Mouse (Mus musculus) embryo, embryonic 10.5 days (tissue): ENCODE results near the gene Pnkd.

Experiments used
- DNase-seq: peaks from one replicate; pipeline ENCODE4 v3.0.0-alpha.2; 2015; ENCODE audit warnings: low spot score

The Pnkd gene

DNA sequence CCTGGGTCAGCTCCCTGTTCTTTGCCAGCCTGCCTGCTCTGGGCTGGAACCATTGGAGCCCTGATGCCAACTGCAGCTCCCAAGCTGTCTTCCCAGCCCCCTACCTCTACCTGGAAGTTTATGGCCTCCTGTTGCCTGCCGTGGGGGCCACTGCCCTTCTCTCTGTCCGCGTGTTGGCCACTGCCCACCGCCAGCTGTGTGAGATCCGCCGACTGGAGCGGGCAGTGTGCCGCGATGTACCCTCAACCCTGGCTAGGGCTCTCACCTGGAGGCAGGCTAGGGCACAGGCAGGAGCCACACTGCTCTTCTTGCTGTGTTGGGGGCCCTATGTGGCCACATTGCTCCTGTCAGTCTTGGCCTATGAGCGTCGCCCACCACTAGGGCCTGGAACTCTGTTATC lies 5.7 kb upstream of the Pnkd start:
- DNase-seq: no peak

DNA sequence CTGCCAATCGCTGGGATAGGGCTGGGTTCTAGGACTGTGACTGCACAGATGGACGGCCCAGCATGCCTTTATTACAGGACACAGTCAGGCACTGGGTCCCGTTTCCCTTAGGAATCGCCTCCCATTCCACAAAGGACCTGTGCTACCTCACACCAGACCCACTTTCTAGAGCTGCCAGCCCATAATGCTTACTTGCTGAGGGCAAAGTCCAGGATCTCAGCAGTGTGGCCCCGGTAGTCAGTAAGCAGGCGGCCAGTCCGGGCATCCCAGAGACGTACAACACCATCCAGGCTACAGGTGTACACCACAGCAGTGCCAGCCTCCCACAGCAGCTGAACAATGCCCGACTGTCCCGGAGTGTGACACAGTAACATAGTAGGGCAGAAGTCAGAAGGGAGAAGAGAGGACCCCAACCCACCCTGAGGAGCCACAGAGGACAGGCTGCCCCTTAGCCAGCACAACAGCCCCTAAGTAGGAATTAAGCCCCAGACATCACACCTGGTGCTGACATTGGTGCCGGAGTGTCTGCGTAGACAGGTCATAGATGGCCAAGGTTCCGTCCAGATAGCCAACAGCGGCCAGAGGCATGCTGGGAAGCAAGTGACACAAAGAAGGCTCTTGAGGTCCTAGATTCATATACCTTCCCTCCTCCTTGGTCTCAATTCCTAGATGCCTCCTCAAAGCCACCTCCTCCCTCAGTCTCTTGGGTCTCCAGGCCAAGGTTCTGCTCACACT lies 4.0 kb upstream of the Pnkd start:
- DNase-seq: no peak

DNA sequence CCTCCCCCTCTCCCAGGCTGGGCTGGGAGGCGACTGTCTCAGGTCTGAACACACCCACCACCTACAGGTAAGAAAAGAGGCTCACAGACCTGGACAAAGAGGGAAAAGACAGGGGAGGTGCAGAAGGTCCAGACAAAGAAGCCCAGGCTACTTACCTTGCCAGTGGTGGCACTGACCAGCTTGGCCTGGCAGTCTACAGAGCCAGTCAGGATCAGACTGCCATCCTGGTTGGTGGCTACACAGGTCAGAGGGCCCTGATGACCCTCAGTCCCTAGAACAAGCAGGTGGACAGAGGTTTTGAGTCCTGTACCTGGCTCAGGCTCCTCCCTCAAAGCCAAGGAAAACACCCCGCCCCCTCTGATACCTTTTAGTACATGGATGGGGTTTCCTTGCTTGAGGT lies 3.4 kb upstream of the Pnkd start:
- no peak for DNase-seq

DNA sequence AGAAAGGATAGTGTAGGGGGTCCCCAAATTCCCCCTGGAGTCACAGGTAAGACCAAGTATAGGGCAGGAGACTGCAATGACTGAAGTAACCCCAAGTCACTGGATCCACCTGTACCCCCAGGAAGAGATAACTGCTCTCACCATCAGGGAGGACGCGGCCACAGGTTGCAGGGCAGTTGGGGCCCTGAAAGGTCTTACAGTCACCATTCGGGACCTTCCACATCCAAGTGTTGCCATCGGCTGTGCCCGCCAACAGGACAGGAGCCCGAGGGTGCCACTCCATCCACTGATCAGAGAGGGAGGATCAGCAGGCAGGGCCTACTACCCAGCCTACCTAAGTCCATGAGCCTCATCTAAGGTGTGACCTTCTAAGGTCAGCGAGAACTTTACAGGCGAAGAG lies 2.8 kb upstream of the Pnkd start:
- DNase-seq: no peak

DNA sequence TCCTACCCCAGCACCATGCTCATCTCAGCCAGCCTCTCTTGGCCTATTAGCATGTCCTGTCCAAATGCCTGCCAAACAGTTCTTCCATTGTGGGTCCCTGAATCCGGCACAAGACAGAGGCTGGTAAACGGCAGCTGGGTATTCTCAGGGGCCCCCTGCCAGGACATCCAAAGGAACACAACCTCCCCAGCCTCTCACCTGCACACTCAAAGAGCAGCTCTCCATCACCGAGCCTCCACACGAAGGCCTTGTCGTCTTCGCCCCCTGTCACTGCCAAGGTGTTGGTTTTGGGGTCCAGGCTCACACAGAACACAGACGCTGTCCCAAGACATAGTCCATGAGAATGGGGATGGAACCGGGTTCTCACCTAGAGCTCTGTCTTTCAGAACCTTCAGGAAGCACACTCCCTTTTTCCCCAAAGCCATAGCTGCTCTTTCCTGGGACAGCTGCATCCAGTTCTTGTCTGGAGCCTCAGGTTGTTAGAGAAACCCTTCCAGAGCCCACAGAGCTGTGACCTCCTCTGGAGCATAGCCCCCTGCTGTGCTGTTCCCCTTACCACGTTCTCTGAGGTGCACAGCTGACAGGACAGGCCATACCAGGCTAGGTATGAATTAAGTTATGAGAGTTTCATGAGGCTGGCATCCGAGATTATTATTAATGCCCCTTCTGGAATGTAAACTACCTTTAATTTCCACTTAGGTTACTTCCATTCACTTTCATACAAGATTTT lies 1.7 kb upstream of the Pnkd start:
- no peak for DNase-seq

DNA sequence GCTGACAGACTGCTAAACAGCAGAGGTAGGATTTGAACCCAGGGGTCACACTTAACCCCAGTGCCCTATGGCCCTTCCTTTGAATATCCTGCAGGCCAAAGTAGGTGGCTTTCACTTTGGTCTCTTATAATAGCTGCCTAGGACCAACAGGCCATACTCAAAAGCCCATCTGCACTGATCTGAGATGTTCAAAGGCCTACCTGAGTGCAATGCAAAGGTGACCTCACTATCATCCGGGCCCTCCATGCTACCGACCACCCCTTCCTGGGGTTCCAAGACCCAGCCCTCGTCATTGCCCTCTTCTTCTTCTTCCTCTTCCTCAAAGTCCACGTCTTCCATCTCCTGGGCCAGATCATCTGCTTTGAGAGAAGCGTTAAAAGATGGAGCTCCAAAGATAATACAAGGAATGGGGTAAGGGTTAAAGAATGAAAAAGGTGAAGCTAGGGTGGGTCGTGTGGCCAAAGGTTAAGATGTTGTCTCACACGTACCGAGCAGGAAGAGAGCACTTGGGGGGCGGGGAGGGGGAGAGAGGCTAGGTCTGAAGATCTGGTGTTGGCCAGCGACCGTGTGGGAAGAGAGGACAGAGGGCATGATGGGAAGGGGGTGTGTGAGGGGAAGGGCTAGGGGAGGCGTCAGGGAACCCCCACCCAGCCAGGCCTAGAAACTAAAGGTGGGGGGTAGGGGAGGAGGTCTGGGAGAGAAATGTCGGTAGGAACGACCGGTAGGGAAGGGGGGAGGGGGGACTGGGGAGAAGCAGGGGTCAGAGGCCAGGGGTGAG lies 855 bp upstream of the Pnkd start:
- peak; percentile 69 for DNase-seq

DNA sequence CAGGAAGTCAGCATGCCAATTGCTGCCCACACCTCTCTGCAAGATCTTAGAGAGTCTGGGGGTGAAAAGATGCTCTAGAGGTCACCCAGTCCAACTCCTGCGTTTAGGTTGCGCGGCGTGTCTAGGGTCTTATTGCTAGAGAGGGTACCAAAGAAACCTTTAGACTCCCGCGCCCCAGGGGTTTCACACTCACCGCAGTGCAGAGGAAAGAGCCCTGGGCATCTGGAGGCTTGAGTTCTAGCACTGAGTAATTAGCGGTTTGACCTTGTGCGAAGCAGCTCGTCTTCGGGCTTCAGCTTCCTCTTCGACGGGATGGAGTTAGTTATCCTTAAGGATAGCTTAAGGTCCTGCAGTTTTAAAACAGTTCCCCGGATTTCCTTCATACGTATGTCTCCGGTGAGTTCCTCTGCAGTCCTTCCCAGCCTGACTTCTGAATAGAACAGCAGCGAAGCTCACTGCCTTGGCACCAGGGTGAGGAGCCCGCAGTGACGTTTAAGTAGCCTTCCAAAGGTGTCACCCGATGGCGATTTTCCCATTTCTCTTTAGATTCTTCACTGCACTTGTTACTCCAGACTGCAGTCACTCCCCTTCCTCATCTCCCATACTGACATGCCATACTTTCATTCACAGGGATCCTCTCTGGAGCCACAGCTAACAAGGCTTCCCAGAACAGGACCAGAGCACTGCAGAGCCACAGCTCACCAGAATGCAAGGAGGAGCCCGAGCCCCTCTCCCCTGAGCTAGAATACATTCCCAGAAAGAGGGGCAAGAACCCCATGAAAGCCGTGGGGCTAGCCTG lies 681 bp downstream of the Pnkd start:
- no peak for DNase-seq

DNA sequence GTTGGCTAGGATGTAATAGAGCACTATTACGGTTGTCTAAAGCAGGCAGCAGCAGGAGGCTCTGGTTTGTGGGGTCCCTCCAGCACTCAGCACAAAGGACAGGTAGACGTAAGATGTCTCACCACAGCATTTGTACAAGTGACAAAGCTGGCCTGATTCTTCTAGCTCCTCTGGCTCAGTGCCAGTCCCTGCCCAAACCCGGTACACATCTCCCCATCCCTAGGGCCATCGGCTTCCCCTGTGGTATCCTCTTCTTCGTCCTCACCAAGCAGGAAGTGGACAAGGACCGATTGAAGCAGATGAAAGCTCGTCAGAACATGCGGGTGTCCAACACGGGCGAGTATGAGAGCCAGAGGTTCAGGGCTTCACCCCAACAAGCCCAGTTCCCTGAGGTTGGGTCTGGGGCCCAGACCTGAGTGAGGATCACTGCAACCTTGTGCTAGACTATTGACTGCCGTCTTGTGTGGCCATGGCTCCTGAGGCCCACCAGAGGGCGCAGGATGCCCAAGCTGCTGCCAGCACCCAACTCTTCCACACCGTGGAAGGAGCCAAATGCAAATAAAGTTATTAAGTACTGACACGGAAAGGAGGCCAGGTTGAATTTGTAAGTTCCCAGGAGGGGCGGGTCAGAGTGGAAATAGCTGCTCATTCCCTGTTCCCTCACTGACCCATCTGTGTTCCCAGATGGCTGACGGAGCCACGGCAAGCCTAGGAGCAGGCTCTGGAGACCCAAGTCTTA lies 2.3 kb downstream of the Pnkd start:
- DNase-seq: peak; percentile 26

DNA sequence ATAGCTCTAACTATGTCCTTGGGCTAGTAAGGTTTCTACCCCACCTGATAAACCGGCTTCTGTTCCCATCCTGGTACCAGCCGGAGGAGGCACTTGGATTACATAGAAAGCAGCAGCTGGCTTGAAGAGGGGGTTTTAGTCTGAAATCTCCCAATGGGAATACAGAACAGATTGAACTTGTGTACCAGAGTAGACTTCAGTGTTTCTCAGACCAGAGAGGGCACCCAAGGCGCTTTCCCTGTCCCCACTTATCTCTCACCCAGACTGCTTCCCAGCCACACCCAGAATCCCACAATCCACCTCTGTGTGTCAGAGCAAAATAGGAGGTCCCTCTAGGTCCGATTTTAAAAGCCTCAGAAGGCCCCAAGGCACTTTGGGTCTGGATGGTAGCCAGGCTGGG lies 3.6 kb downstream of the Pnkd start:
- DNase-seq: no peak

DNA sequence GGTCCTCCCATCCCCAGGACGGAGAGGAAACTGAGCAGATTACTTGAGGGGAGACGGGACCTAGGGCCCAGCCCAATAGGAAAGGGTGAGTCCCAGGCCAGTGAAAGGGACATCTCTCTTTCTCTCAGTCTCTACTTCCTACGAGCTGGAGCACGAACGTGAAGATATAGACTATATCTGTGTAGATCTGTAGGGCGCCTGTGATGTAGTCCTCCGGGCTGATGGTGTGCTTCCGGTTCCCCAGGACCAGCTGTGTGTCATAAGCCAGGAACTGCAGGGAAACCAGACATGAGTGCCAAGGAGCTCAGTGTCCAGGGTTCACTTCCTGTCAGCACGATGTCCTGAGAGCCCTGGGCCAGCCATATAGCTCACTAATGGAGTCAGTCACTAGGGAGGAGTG lies 4.5 kb downstream of the Pnkd start:
- DNase-seq: no peak

DNA sequence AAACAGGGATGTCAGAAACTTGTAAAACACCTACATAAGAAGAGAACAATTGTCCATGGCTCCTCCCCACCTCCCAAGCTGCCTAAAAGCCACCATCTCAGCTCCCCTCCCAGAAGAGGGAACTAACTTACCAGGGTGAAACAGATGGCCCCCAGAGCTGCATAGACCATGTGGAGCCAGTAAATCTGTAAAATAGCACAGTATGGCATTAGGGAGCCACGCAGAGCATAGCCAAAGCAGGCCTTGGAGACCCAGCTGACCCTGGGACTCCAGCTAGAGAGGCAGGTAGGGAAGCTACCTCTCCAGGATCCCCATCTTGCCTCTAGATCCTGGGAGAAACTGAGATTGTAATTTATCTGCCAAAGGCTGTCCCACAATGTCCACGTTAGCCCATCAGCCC lies 5.0 kb downstream of the Pnkd start:
- DNase-seq: no peak

DNA sequence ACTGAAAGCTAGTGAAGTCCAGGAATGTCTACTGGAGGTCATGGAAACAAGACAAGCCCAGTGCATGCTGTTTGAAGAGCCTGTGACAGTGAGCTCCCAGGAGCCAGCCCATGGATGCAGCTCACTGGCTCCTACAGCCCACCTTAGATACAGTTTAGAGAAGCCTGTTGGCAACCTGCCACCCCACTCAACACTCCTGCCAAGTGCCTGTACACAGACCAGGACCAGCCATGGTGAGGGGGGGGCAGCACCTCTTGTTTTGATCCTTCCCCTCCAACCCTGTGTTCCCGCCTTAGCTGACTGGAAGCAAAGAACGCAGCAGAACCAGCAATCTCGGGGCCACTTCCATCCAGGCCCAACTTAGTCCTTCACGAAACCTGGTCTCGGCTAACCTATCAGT lies 5.4 kb downstream of the Pnkd start:
- no peak for DNase-seq

DNA sequence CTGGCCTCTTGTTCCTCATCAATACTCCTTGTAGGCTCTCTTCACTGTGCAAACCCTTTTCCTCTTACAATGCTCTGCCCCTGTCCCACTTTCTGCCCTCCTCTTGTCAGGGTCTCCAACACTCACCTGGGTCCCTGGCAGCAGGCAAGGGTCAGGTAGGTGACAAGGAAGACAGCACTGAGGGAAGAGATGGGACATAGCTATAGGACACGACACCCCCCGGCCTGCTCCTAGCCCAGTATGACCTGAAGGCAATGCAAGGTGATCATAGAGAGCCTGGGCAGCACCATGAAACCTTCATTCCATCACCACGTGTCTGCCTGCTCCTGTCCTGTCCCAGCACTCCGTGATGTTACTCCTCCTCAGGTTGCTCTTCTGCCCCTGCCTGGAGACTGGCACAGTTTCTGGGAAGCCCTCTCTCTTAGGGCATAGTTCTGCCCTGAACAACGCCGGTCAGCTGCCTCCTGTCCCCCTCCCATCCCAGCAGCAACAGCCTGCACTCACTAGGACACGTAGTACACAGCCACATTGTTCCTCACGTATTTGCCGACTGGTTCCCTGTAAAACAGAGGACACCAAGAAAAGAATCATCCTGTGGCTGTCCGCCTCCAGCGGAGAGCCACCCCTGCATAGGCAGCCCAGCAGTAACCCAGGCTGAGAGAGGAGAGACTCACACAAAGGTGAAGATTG lies 7.7 kb downstream of the Pnkd start:
- no peak for DNase-seq

DNA sequence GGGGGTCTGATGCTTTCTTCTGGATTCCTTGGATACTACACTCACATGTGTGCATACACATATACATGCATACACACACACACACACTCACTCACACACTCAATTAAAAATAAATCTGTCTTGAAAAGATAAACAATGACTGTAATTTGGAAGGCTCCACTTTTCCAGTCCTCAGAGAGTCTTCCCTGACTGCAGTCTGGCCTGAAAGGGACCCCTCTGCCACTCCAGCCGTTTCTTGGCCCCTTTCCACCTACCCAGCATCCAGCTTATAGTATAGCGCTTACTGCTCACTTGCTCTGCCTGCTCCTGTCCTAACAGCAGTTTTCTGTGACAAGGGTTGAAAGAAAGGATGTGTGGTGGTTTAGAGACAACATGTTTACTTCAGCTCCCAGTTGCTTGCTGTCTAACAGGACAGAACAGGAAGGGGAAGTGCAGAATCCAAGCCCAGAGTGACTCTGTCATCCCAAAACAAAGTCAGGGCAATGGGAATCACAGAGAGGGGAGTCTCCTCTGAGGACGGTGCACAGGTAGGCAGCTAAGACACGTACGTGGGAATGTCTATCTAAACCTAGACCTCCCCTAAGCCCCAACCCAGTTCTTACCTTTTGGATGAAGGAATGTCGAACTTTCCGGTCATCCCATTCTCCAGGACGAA lies 8.7 kb downstream of the Pnkd start:
- DNase-seq: no peak

DNA sequence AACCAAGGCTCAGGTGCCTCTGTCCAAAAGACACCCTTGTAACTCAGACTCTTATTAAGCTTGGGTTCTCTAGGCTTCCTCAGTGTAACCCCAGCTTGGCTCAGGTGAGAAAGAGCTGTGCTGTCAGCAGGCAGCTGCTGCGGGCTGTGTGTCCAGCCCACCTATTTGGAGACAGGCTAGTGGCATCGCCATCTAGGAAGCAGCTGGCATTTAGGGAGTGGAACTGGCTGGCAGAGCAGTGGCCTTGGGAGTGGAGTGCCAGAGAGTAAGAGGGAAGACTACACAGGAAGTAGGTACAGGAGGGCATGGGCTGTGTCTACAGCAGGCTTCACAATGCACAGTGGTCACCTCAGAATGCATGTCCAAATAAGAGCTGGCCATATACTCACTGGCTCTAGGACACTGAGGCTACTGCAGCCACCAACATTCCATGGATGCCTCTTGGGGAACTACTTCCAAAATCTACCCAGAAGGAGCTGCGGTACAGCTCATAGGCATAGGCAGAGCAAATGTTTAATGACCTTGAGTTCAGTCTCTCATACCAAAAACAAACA lies 9.4 kb downstream of the Pnkd start:
- DNase-seq: no peak

DNA sequence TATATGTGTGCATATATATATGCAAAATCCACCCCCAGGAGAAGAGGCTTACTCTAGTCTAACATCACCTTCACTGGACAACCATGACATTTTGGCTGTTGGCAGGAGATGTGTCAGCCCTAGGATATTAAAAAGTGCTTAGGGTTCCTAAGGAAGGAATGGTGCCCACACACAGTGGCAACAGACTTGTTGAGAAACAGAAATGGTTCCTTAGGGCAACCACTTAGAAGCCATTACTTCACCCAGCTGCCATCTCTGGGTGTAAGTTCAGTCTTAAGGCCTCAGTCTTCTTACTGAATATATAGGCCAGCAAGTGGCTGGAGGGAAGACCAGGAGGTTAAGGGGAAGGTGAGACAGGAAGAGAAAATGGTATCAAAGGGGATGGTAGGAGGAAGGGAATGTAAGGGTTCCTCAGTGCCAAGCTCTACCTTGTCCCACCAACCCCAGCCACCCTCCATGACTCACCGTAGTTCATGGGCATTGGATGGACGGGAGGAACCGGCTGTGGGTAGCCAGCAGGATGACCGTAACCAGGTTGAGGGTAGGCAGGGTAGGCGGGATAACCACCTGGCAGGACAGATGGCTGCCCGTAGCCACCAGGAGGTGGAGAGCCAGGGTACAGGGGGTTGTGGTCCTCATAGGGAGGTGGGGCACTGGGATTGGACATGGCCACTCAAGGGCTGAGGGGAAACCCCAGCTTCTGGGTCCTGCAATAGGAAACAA lies 10.2 kb downstream of the Pnkd start:
- DNase-seq: no peak

DNA sequence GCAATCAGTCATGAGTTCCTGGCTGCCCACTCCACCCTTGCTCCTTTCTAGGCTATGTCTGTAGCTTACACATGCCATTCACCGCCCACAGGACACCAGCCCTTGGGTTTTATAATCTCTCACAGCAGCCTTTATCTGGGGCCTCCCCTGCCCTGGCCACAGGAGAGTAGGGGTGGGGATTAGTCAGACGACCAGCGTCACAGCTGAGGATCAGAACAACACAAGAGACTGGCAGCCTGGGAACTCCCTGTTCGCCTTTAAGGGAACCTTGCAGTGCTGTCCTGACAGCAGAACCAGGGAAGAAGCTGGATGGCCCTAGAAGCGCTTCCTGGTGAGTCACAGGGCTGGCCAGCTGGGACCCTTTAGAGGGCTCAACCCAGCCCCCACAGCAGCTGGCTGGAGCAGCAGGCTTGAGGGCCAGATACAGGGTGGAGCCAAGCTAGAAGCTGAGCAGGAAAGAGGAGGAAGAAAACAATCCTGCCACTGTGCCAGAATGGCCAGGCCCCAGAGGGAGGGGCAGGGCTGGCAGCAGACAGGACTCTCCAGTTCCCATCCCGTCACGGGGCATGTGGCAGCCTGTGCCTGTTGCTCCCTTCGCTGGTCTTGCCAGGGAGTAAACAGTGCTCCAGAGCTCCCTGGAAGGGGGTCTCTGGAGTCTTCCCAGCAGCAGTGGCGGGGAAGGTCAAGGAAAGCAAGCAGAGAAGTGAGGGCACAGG lies 10.9 kb downstream of the Pnkd start:
- peak; percentile 73 for DNase-seq

DNA sequence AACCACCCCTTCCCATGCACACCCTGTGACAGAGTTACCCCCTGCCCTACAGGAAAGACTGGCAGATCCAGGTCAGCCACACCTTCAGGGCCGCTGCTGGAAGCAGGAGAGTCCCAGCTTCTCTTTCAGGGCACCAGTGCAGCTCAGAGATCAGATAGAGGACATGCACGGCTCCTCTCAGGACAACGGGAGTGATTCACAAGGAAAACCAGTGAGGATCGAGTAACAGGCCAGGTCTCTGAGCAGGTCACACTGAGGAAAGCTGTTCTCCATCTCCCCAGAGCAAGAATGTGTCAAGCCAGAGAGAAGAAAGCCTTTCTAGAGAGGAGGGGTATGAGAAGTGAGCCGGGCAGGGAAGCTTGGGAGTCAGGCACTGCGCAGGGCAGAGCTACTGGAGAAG lies 11.7 kb downstream of the Pnkd start:
- no peak for DNase-seq

DNA sequence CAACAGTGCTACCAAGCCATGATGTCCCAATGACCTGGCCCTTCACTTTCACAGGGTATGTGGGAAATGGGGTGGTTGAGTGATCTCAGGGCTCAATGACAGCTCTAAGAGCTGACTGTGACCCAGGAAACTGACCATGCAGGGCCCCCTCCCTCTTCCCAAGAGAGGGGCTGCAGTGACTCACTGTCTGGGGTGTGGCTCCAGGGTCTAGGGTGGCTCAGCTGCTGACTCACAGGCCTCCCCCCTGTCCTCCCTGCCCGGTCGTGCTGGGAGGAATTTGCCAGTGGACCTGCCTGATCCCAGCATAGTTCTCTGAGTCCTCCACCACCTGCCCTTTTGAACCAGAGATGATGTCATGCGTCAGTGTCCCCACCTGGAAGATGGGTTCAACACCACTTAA lies 12.5 kb downstream of the Pnkd start:
- no peak for DNase-seq
